In genomic region chr3:121814877-121815548, GRCm38 (mm10) we compare ENCODE assay signal across 7 mouse cellular contexts. TPM values are rescaled to one million over a fixed set of nuclear protein-coding genes. Genes with fewer than 3 reads are reported as not detected.
DNase-seq lines count a peak whose midpoint lies in the region; ATAC-seq lines count a peak whose summit lies in the region.

Abcd3 (minus strand) TSS chr3:121815302.

- peak; percentile 92 for DNase-seq in adrenal gland, postnatal 10 days
- peak; percentile 97 for DNase-seq in embryonic facial prominence, embryonic 10.5 days (ENCODE audit: low spot score)
- peak; percentile 99 for DNase-seq in heart, adult 11 months
- DNase-seq in kidney, adult 18-20 months, result peak; percentile 93
- DNase-seq in limb, embryonic 11.5 days (ENCODE audit: low spot score), result peak; percentile 96
- peak; percentile 99 for DNase-seq in midbrain, embryonic 14.5 days
- DNase-seq in spleen, adult 18-20 months, result peak; percentile 76 to 81

- H3K9ac ChIP-seq in limb, embryonic 11.5 days (ENCODE audit: low read length), result peak within 1 kb of the TSS; percentile 78
- H3K9ac ChIP-seq in midbrain, embryonic 14.5 days (replicated peaks; ENCODE audit: low read length), result peak within 1 kb of the TSS; percentile 86

- peak within 1 kb of the TSS; percentile 98 for H3K27ac ChIP-seq in embryonic facial prominence, embryonic 10.5 days (replicated peaks)
- peak within 1 kb of the TSS; percentile 84 for H3K27ac ChIP-seq in limb, embryonic 11.5 days (replicated peaks; ENCODE audit: low read depth, low read length)
- H3K27ac ChIP-seq in midbrain, embryonic 14.5 days (replicated peaks; ENCODE audit: low read depth, low read length), result peak within 1 kb of the TSS; percentile 97

- no peaks in the 10 kb centered on the region for H3K9me3 ChIP-seq in embryonic facial prominence, embryonic 10.5 days
- H3K9me3 ChIP-seq in limb, embryonic 11.5 days (ENCODE audit: control insufficient read depth, low read length), result no peaks in the 10 kb centered on the region
- H3K9me3 ChIP-seq in midbrain, embryonic 14.5 days (ENCODE audit: control insufficient read depth, low read length), result no peaks in the 10 kb centered on the region

- H3K4me2 ChIP-seq in limb, embryonic 11.5 days (ENCODE audit: low read depth, severe bottlenecking), result peak within 1 kb of the TSS; percentile 72
- H3K4me2 ChIP-seq in midbrain, embryonic 14.5 days (ENCODE audit: low read length), result peak within 1 kb of the TSS; percentile 79

- H3K4me1 ChIP-seq in embryonic facial prominence, embryonic 10.5 days, result peaks cover 29% of the 10 kb centered on the region
- H3K4me1 ChIP-seq in limb, embryonic 11.5 days (ENCODE audit: control insufficient read depth, insufficient read depth, low read length), result no peaks in the 10 kb centered on the region
- peaks cover 12% of the 10 kb centered on the region; the same call in 1 of the 2 replicates for H3K4me1 ChIP-seq in midbrain, embryonic 14.5 days (ENCODE audit: control insufficient read depth, insufficient read depth, low read length)

- no peaks in the 10 kb centered on the region for H3K36me3 ChIP-seq in embryonic facial prominence, embryonic 10.5 days (replicated peaks)
- H3K36me3 ChIP-seq in limb, embryonic 11.5 days (ENCODE audit: control insufficient read depth, insufficient read depth, low read length), result no peaks in the 10 kb centered on the region
- H3K36me3 ChIP-seq in midbrain, embryonic 14.5 days (ENCODE audit: control insufficient read depth, insufficient read depth, low read length), result no peaks in the 10 kb centered on the region

- WGBS in embryonic facial prominence, embryonic 10.5 days, result under 1% methylated on average over 99 of the region's 99 CpGs
- under 1% methylated on average over 96 of the region's 99 CpGs for WGBS in limb, embryonic 11.5 days
- under 1% methylated on average over 98 of the region's 99 CpGs for WGBS in midbrain, embryonic 14.5 days

- no peaks in the 10 kb centered on the region for H3K27me3 ChIP-seq in embryonic facial prominence, embryonic 10.5 days (replicated peaks; ENCODE audit: low read depth, poor library complexity, severe bottlenecking)
- no peaks in the 10 kb centered on the region for H3K27me3 ChIP-seq in limb, embryonic 11.5 days (ENCODE audit: control insufficient read depth, insufficient read depth, low read length)
- H3K27me3 ChIP-seq in midbrain, embryonic 14.5 days (ENCODE audit: control insufficient read depth, insufficient read depth, low read length), result no peaks in the 10 kb centered on the region

- peak; percentile 88 for ATAC-seq in limb, embryonic 11.5 days (ENCODE audit: insufficient number of reproducible peaks, low FRiP score, low TSS enrichment, low read depth)
- ATAC-seq in midbrain, embryonic 14.5 days (ENCODE audit: low FRiP score, low TSS enrichment), result peak; percentile 92

- H3K4me3 ChIP-seq in embryonic facial prominence, embryonic 10.5 days, result peak within 1 kb of the TSS; percentile 92
- H3K4me3 ChIP-seq in limb, embryonic 11.5 days (ENCODE audit: low read depth, low read length), result peak within 1 kb of the TSS; percentile 81
- H3K4me3 ChIP-seq in midbrain, embryonic 14.5 days (replicated peaks; ENCODE audit: low read depth, low read length), result peak within 1 kb of the TSS; percentile 76

RNA-seq across cellular contexts. Expression of gene Abcd3, which starts in this region (rescaled TPM):
- 100 to 1,000 TPM; 170 to 171 TPM for total RNA-seq in adrenal gland, postnatal 10 days (2021)
- polyA plus RNA-seq in embryonic facial prominence, embryonic 10.5 days (2016; fragmentation: Nextera tagmentation; extraction: Ambion mirVana), result 40.1 and 44.0 TPM in 2 replicates
- polyA plus RNA-seq in limb, embryonic 11.5 days (2014; fragmentation: Nextera tagmentation; extraction: Ambion mirVana), result 47.1 and 48.0 TPM in 2 replicates
- 59.1 and 75.1 TPM in 2 replicates for polyA plus RNA-seq in midbrain, embryonic 14.5 days (2014; fragmentation: Nextera tagmentation; extraction: Ambion mirVana)

Comparison
In these comparisons a context has a peak if more than half of its experiments do, and no peak if none do; other contexts are left out.
1. Peak in every context shown above with its lines: DNase-seq, ATAC-seq, H3K4me3 ChIP-seq and H3K27ac ChIP-seq.